Mouse (Mus musculus): ENCODE results near the gene Kiss1. TPM values are rescaled to one million over a fixed set of nuclear protein-coding genes. Genes with fewer than 3 reads are reported as not detected.
A peak's percentile ranks its signal among the peaks of the same experiment; 100 is the strongest.

Gene Kiss1
- polyA plus RNA-seq, 1 experiment = not detected

- no peak for DNase-seq (ENCODE audit: low read depth)
- no peak for TF ChIP-seq POLR2A (IDR thresholded peaks at IDR 0.05; ENCODE audit: borderline replicate concordance, extremely low read depth, insufficient read depth, insufficient read length, poor library complexity, severe bottlenecking)
- TF ChIP-seq CTCF (IDR thresholded peaks at IDR 0.05; ENCODE audit: borderline replicate concordance, extremely low read depth, insufficient read depth, insufficient read length) = no peak
Observed at GRCm38 (mm10) chr1:133347226-133347625, 25.6 kb downstream of the Kiss1 start.

- no peak for TF ChIP-seq CTCF (IDR thresholded peaks at IDR 0.05; ENCODE audit: borderline replicate concordance, extremely low read depth, insufficient read depth, insufficient read length)
- no peak for TF ChIP-seq POLR2A (IDR thresholded peaks at IDR 0.05; ENCODE audit: borderline replicate concordance, extremely low read depth, insufficient read depth, insufficient read length, poor library complexity, severe bottlenecking)
Observed at GRCm38 (mm10) chr1:133347693-133348520, 26.2 kb downstream of the Kiss1 start.

GRCm38 (mm10) chr1:133350210-133350609, 28.5 kb downstream of the Kiss1 start, which contains the start of gene Ren1:
Gene Ren1 (plus strand): TSS chr1:133350510.
- TF ChIP-seq CTCF (IDR thresholded peaks at IDR 0.05; ENCODE audit: borderline replicate concordance, extremely low read depth, insufficient read depth, insufficient read length) (no peak), POLR2A (IDR thresholded peaks at IDR 0.05; ENCODE audit: borderline replicate concordance, extremely low read depth, insufficient read depth, insufficient read length, poor library complexity, severe bottlenecking) (no peak)
- no peak for DNase-seq (ENCODE audit: low read depth)

More at GRCm38 (mm10) chr1:133347693-133348520, 26.2 kb downstream of the Kiss1 start:
- DNase-seq (ENCODE audit: low read depth) = no peak

- TF ChIP-seq CTCF (IDR thresholded peaks at IDR 0.05; ENCODE audit: borderline replicate concordance, extremely low read depth, insufficient read depth, insufficient read length) (no peak), POLR2A (IDR thresholded peaks at IDR 0.05; ENCODE audit: borderline replicate concordance, extremely low read depth, insufficient read depth, insufficient read length, poor library complexity, severe bottlenecking) (no peak)
- peak; percentile 67 for DNase-seq (ENCODE audit: low read depth)
Observed at GRCm38 (mm10) chr1:133351762-133352161, 30.1 kb downstream of the Kiss1 start.

GRCm38 (mm10) chr1:133353371-133353809, 31.7 kb downstream of the Kiss1 start:
- peak; percentile 99 for TF ChIP-seq CTCF (IDR thresholded peaks at IDR 0.05; ENCODE audit: borderline replicate concordance, extremely low read depth, insufficient read depth, insufficient read length)
- no peak for TF ChIP-seq POLR2A (IDR thresholded peaks at IDR 0.05; ENCODE audit: borderline replicate concordance, extremely low read depth, insufficient read depth, insufficient read length, poor library complexity, severe bottlenecking)
- DNase-seq (ENCODE audit: low read depth) = peak; percentile 91

- TF ChIP-seq POLR2A (IDR thresholded peaks at IDR 0.05; ENCODE audit: borderline replicate concordance, extremely low read depth, insufficient read depth, insufficient read length, poor library complexity, severe bottlenecking) (no peak), CTCF (IDR thresholded peaks at IDR 0.05; ENCODE audit: borderline replicate concordance, extremely low read depth, insufficient read depth, insufficient read length) (no peak)
- DNase-seq (ENCODE audit: low read depth) = no peak
Observed at GRCm38 (mm10) chr1:133355469-133355868, 33.8 kb downstream of the Kiss1 start.

GRCm38 (mm10) chr1:133355912-133356311, 34.2 kb downstream of the Kiss1 start:
- no peak for TF ChIP-seq POLR2A (IDR thresholded peaks at IDR 0.05; ENCODE audit: borderline replicate concordance, extremely low read depth, insufficient read depth, insufficient read length, poor library complexity, severe bottlenecking)
- TF ChIP-seq CTCF (IDR thresholded peaks at IDR 0.05; ENCODE audit: borderline replicate concordance, extremely low read depth, insufficient read depth, insufficient read length) = no peak
- no peak for DNase-seq (ENCODE audit: low read depth)

- DNase-seq (ENCODE audit: low read depth) = no peak
Observed at GRCm38 (mm10) chr1:133356330-133356729, 34.7 kb downstream of the Kiss1 start.

GRCm38 (mm10) chr1:133361006-133361405, 39.3 kb downstream of the Kiss1 start:
- no peak for TF ChIP-seq POLR2A (IDR thresholded peaks at IDR 0.05; ENCODE audit: borderline replicate concordance, extremely low read depth, insufficient read depth, insufficient read length, poor library complexity, severe bottlenecking)
- TF ChIP-seq CTCF (IDR thresholded peaks at IDR 0.05; ENCODE audit: borderline replicate concordance, extremely low read depth, insufficient read depth, insufficient read length) = no peak
- DNase-seq (ENCODE audit: low read depth) = no peak

More at GRCm38 (mm10) chr1:133356330-133356729, 34.7 kb downstream of the Kiss1 start:
- no peak for TF ChIP-seq CTCF (IDR thresholded peaks at IDR 0.05; ENCODE audit: borderline replicate concordance, extremely low read depth, insufficient read depth, insufficient read length)
- no peak for TF ChIP-seq POLR2A (IDR thresholded peaks at IDR 0.05; ENCODE audit: borderline replicate concordance, extremely low read depth, insufficient read depth, insufficient read length, poor library complexity, severe bottlenecking)

GRCm38 (mm10) chr1:133362103-133362502, 40.4 kb downstream of the Kiss1 start:
- TF ChIP-seq CTCF (IDR thresholded peaks at IDR 0.05; ENCODE audit: borderline replicate concordance, extremely low read depth, insufficient read depth, insufficient read length) (no peak), POLR2A (IDR thresholded peaks at IDR 0.05; ENCODE audit: borderline replicate concordance, extremely low read depth, insufficient read depth, insufficient read length, poor library complexity, severe bottlenecking) (no peak)

GRCm38 (mm10) chr1:133363276-133364021, 41.8 kb downstream of the Kiss1 start, which contains the start of gene Etnk2:
Gene Etnk2 (plus strand): TSS chr1:133363572.
- DNase-seq (ENCODE audit: low read depth) = peak; percentile 82
- TF ChIP-seq POLR2A (IDR thresholded peaks at IDR 0.05; ENCODE audit: borderline replicate concordance, extremely low read depth, insufficient read depth, insufficient read length, poor library complexity, severe bottlenecking) (no peak), CTCF (IDR thresholded peaks at IDR 0.05; ENCODE audit: borderline replicate concordance, extremely low read depth, insufficient read depth, insufficient read length) (no peak)

More at GRCm38 (mm10) chr1:133362103-133362502, 40.4 kb downstream of the Kiss1 start:
- DNase-seq (ENCODE audit: low read depth) = no peak

Measured in brain, embryonic 14.5 days (tissue).